Mouse (Mus musculus): ENCODE data around the gene Rab34.

Rab34 gene

GRCm38 (mm10) chr11:78240193-78240857 is 52.1 kb downstream of the Rab34 start:
- DNase-seq, result no peak
